In the genomic region with DNA sequence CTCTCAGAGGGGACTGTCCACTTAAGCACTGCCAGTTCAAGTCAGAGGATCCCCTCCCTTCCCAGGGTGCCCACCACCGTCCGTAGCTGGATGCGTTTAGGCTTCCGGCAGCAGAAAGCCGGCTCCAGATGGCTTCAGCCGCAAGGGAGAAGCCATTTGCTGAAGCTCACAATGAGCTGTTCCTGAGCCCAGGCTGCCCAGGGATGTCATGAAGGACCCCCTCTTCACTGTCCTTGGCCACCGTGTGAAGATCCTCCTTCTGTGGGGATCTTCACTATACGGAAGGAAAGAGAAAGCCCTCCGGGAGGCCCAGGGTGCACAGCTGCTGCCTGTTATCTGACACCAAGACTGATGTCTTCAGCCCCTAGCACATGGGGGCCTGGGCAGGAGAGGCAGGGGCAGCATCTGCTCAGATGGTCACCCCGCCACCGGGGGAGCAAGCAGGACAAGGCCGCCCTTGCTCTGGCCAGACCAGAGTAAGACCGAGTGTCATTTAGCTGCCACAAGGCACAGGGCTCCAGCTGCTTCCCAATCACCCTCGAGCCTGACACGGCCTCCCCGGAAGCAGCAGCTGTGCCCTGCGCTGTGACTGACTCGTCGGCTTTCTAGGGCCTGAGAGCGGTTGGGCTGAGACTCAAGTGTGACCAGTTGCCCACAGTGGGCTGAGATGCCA, we compare ENCODE assay signal across 8 mouse cellular contexts.
DNase-seq lines count a peak whose midpoint lies in the region; ATAC-seq and TF ChIP-seq lines count a peak whose summit lies in the region.

No protein-coding gene starts in this region.

- peaks cover 2% of the 10 kb centered on the region; the same call in 1 of the 2 replicates for H3K79me2 ChIP-seq in heart, adult 2 months (replicated peaks; ENCODE audit: control insufficient read depth, insufficient read depth, low read length)

- 29% methylated on average over 20 of the region's 20 CpGs for WGBS in heart, adult 2 months
- 12% methylated on average over 20 of the region's 20 CpGs for WGBS in embryonic facial prominence, embryonic 13.5 days
- 16% methylated on average over 20 of the region's 20 CpGs for WGBS in hindbrain, embryonic 12.5 days
- 29% methylated on average over 19 of the region's 20 CpGs for WGBS in lung, postnatal 0 days
- 41% methylated on average over 20 of the region's 20 CpGs for WGBS in stomach, postnatal 0 days

- TF ChIP-seq POLR2A in heart, adult 2 months (IDR thresholded peaks at IDR 0.05; ENCODE audit: insufficient read depth, low read depth, low read length) = no peak

- H3K4me3 ChIP-seq in heart, adult 2 months = peak overlapping the region; percentile 13; the same call in 1 of the 2 replicates
- peak overlapping the region; percentile 14; the same call in 1 of the 2 replicates for H3K4me3 ChIP-seq in embryonic facial prominence, embryonic 13.5 days
- no peak overlapping the region for H3K4me3 ChIP-seq in hindbrain, embryonic 12.5 days
- peak overlapping the region; percentile 17; the same call in 1 of the 2 replicates for H3K4me3 ChIP-seq in lung, postnatal 0 days (ENCODE audit: low read depth, low read length)
- H3K4me3 ChIP-seq in stomach, postnatal 0 days (ENCODE audit: low read depth, low read length) = no peak overlapping the region

- H3K36me3 ChIP-seq in heart, adult 2 months (ENCODE audit: control insufficient read depth, insufficient read depth, low read length) = no peaks in the 10 kb centered on the region
- 0 out of 2 replicates have a peak, but pooled peaks cover 3% of the 10 kb centered on the region for H3K36me3 ChIP-seq in embryonic facial prominence, embryonic 13.5 days
- H3K36me3 ChIP-seq in hindbrain, embryonic 12.5 days = no peaks in the 10 kb centered on the region
- no peaks in the 10 kb centered on the region for H3K36me3 ChIP-seq in lung, postnatal 0 days (ENCODE audit: insufficient read depth, low read length)
- no peaks in the 10 kb centered on the region for H3K36me3 ChIP-seq in stomach, postnatal 0 days (ENCODE audit: control insufficient read depth, insufficient read depth, low read length)

- peak overlapping the region; percentile 22 for H3K9ac ChIP-seq in heart, adult 2 months (ENCODE audit: low read depth, low read length)
- H3K9ac ChIP-seq in embryonic facial prominence, embryonic 13.5 days = peak overlapping the region; percentile 65
- H3K9ac ChIP-seq in hindbrain, embryonic 12.5 days = peak overlapping the region; percentile 49
- H3K9ac ChIP-seq in lung, postnatal 0 days (replicated peaks; ENCODE audit: low read depth) = no peak overlapping the region
- peak overlapping the region; percentile 41 for H3K9ac ChIP-seq in stomach, postnatal 0 days (ENCODE audit: low read length)

- no peak for ATAC-seq in embryonic facial prominence, embryonic 13.5 days (ENCODE audit: insufficient number of reproducible peaks, insufficient read depth, low FRiP score, low TSS enrichment, low read depth)
- ATAC-seq in hindbrain, embryonic 12.5 days (ENCODE audit: low FRiP score) = peak; percentile 51; the same call in 1 of the 2 replicates
- peak; percentile 17 for ATAC-seq in lung, postnatal 0 days
- no peak for ATAC-seq in stomach, postnatal 0 days (ENCODE audit: low FRiP score, low TSS enrichment)

- intact Hi-C loops in heart, adult 2 months (cut with DNase I) = no loop called here
- intact Hi-C loops in heart, postnatal 14 days (cut with DNase I) = no loop called here

- peaks cover 65% of the 10 kb centered on the region for H3K4me1 ChIP-seq in heart, adult 2 months (ENCODE audit: control insufficient read depth, insufficient read depth, low read length)
- H3K4me1 ChIP-seq in embryonic facial prominence, embryonic 13.5 days = peaks cover 96% of the 10 kb centered on the region
- H3K4me1 ChIP-seq in hindbrain, embryonic 12.5 days = peaks cover 70% of the 10 kb centered on the region
- H3K4me1 ChIP-seq in lung, postnatal 0 days (ENCODE audit: insufficient read depth, low read depth, low read length) = peaks cover 47% of the 10 kb centered on the region
- H3K4me1 ChIP-seq in stomach, postnatal 0 days (replicated peaks; ENCODE audit: control insufficient read depth, insufficient read depth) = peaks cover 40% of the 10 kb centered on the region

- H3K27ac ChIP-seq in heart, adult 2 months = peak overlapping the region; percentile 73
- H3K27ac ChIP-seq in embryonic facial prominence, embryonic 13.5 days = peak overlapping the region; percentile 92
- H3K27ac ChIP-seq in hindbrain, embryonic 12.5 days = peak overlapping the region; percentile 91
- H3K27ac ChIP-seq in lung, postnatal 0 days (ENCODE audit: low read length) = peak overlapping the region; percentile 94
- peak overlapping the region; percentile 85 for H3K27ac ChIP-seq in stomach, postnatal 0 days (replicated peaks)

- H3K4me2 ChIP-seq in embryonic facial prominence, embryonic 13.5 days = peak overlapping the region; percentile 47
- H3K4me2 ChIP-seq in hindbrain, embryonic 12.5 days (replicated peaks) = peak overlapping the region; percentile 35
- H3K4me2 ChIP-seq in lung, postnatal 0 days (replicated peaks; ENCODE audit: low read depth, low read length) = peak overlapping the region; percentile 40
- H3K4me2 ChIP-seq in stomach, postnatal 0 days (replicated peaks; ENCODE audit: low read depth) = peak overlapping the region; percentile 39

- no peaks in the 10 kb centered on the region for H3K27me3 ChIP-seq in heart, adult 2 months (ENCODE audit: control insufficient read depth, insufficient read depth, low read length)
- no peaks in the 10 kb centered on the region for H3K27me3 ChIP-seq in embryonic facial prominence, embryonic 13.5 days
- H3K27me3 ChIP-seq in hindbrain, embryonic 12.5 days = no peaks in the 10 kb centered on the region
- H3K27me3 ChIP-seq in lung, postnatal 0 days (replicated peaks; ENCODE audit: insufficient read depth, low read length) = no peaks in the 10 kb centered on the region
- H3K27me3 ChIP-seq in stomach, postnatal 0 days (ENCODE audit: control insufficient read depth, insufficient read depth, low read length) = no peaks in the 10 kb centered on the region

- DNase-seq in heart, adult 2 months = peak in 1 of 2 experiments; percentile 52
- DNase-seq in heart, postnatal 14 days = no peak
- DNase-seq in 416B (ENCODE audit: low read depth) = peak; percentile 38
- DNase-seq in lung, postnatal 0 days (ENCODE audit: low spot score) = peak; percentile 58
- DNase-seq in stomach, postnatal 0 days (ENCODE audit: low spot score) = no peak
- DNase-seq in cerebellum, postnatal 36 days = no peak

- TF ChIP-seq EP300 in heart, adult 2 months (IDR thresholded peaks at IDR 0.05; ENCODE audit: insufficient read depth, low read depth, low read length) = no peak
- no peak for TF ChIP-seq EP300 in lung, postnatal 0 days (IDR thresholded peaks at IDR 0.05)
- TF ChIP-seq EP300 in stomach, postnatal 0 days (optimal IDR thresholded peaks at IDR 0.05) = no peak

- no peak for TF ChIP-seq CTCF in heart, adult 2 months (IDR thresholded peaks at IDR 0.05)
- peak; percentile 9; the same call in 1 of the 2 replicates for TF ChIP-seq CTCF in lung, postnatal 0 days (IDR thresholded peaks at IDR 0.05)
- TF ChIP-seq CTCF in stomach, postnatal 0 days (IDR thresholded peaks at IDR 0.05; ENCODE audit: low read depth) = no peak

- no peaks in the 10 kb centered on the region for H3K9me3 ChIP-seq in embryonic facial prominence, embryonic 13.5 days
- H3K9me3 ChIP-seq in hindbrain, embryonic 12.5 days (replicated peaks) = no peaks in the 10 kb centered on the region
- no peaks in the 10 kb centered on the region for H3K9me3 ChIP-seq in lung, postnatal 0 days (ENCODE audit: low read length)
- H3K9me3 ChIP-seq in stomach, postnatal 0 days (ENCODE audit: control insufficient read depth, low read length) = no peaks in the 10 kb centered on the region

Comparison
In these comparisons a context has a peak if more than half of its experiments do, and no peak if none do; other contexts are left out.
1. DNase-seq: peak in 416B (single experiment) and lung, postnatal 0 days (single experiment); none in heart, postnatal 14 days (0 of 2), stomach, postnatal 0 days (single experiment) and cerebellum, postnatal 36 days (0 of 2).
2. H3K4me3 ChIP-seq: peak in heart, adult 2 months (single experiment), embryonic facial prominence, embryonic 13.5 days (single experiment) and lung, postnatal 0 days (single experiment); none in hindbrain, embryonic 12.5 days (single experiment) and stomach, postnatal 0 days (single experiment).
3. ATAC-seq: peak in hindbrain, embryonic 12.5 days (single experiment) and lung, postnatal 0 days (single experiment); none in embryonic facial prominence, embryonic 13.5 days (single experiment) and stomach, postnatal 0 days (single experiment).
4. Peak in every context shown above with its lines, with median percentiles within 50 percentile points of each other: H3K27ac ChIP-seq and H3K4me2 ChIP-seq.